Mouse (Mus musculus): ENCODE results near the gene Errfi1. TPM values are rescaled to one million over a fixed set of nuclear protein-coding genes. Genes with fewer than 3 reads are reported as not detected.
"Not testable (repeated sequence)": the region's sequence is repeated elsewhere in the genome, so short reads cannot be mapped to it uniquely, and the experiment has no call there.

The Errfi1 gene
- polyA plus RNA-seq, 1 experiment from 2014 or later: 11.3 TPM

GRCm38 (mm10) chr4:150868161-150868560 lies 14.4 kb downstream of the Errfi1 start:
- Histone ChIP-seq H3K4me1 (peaks cover 45% of the 10 kb centered on the region), H3K4me2 (no peak overlapping the region), H3K27ac (replicated peaks) (no peak overlapping the region), H3K36me3 (peaks cover 33% of the 10 kb centered on the region), H3K9me3 (no peaks in the 10 kb centered on the region), H3K27me3 (replicated peaks) (no peaks in the 10 kb centered on the region), H3K4me3 (no peak overlapping the region), H3K9ac (no peak overlapping the region)
- 80% methylated on average over 6 of the region's 6 CpGs for WGBS
- ATAC-seq (ENCODE audit: extremely low read depth, insufficient number of reproducible peaks, low FRiP score, low TSS enrichment): no peak

DNA sequence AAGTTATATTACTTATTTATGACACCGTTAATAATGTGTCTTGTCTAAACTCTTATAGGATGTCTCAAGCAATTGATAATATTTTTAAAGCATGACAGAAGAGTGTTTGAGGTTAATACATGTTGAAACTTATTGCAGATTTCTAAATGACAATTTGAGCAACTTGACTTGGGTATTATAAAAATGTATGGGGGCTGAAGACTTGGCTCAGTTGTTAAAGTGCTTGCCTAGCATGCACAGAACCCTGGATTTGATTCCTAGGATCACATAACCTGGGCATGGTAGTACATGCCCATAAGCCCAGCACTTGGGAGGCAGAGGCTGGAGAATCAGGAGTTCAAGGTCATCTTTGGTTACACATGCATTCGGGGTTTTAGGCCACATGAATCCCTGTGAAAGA lies 15.1 kb downstream of the Errfi1 start:
- no peaks in the 10 kb centered on the region for H3K9me3 ChIP-seq
- peaks cover 33% of the 10 kb centered on the region for H3K36me3 ChIP-seq
- H3K27ac ChIP-seq (replicated peaks): no peak overlapping the region
- 64% methylated on average over 2 of the region's 2 CpGs for WGBS
- H3K4me1 ChIP-seq: peaks cover 45% of the 10 kb centered on the region
- ATAC-seq (ENCODE audit: extremely low read depth, insufficient number of reproducible peaks, low FRiP score, low TSS enrichment): no peak
- no peaks in the 10 kb centered on the region for H3K27me3 ChIP-seq (replicated peaks)
- 0 out of 2 replicates have a peak overlapping the region, but pooled peaks have one; percentile 48 for H3K9ac ChIP-seq
- no peak overlapping the region for H3K4me2 ChIP-seq
- no peak overlapping the region for H3K4me3 ChIP-seq

GRCm38 (mm10) chr4:150869276-150870197 lies 15.8 kb downstream of the Errfi1 start:
- Histone ChIP-seq H3K27me3 (replicated peaks) (no peaks in the 10 kb centered on the region), H3K9me3 (no peaks in the 10 kb centered on the region), H3K27ac (replicated peaks) (0 out of 2 replicates have a peak overlapping the region, but pooled peaks have one; percentile 40), H3K36me3 (peaks cover 33% of the 10 kb centered on the region), H3K4me1 (peaks cover 45% of the 10 kb centered on the region), H3K4me2 (no peak overlapping the region), H3K4me3 (no peak overlapping the region), H3K9ac (peak overlapping the region; percentile 48; the same call in 1 of the 2 replicates)
- ATAC-seq (ENCODE audit: extremely low read depth, insufficient number of reproducible peaks, low FRiP score, low TSS enrichment): no peak
- 46% methylated on average over 17 of the region's 17 CpGs for WGBS

- H3K27me3 ChIP-seq (replicated peaks): no peaks in the 10 kb centered on the region
- no peak overlapping the region for H3K4me3 ChIP-seq
- 79% methylated on average over 13 of the region's 13 CpGs for WGBS
- no peak overlapping the region; the same call in 1 of the 2 replicates for H3K27ac ChIP-seq (replicated peaks)
- no peaks in the 10 kb centered on the region for H3K9me3 ChIP-seq
- no peak overlapping the region for H3K4me2 ChIP-seq
- ATAC-seq (ENCODE audit: extremely low read depth, insufficient number of reproducible peaks, low FRiP score, low TSS enrichment): no peak
- peaks cover 24% of the 10 kb centered on the region for H3K36me3 ChIP-seq
- H3K4me1 ChIP-seq: peaks cover 41% of the 10 kb centered on the region
- H3K9ac ChIP-seq: 0 out of 2 replicates have a peak overlapping the region, but pooled peaks have one; percentile 44
Measured at GRCm38 (mm10) chr4:150870963-150871391, 17.3 kb downstream of the Errfi1 start.

GRCm38 (mm10) chr4:150871392-150872138 lies 17.8 kb downstream of the Errfi1 start:
- Histone ChIP-seq H3K27ac (replicated peaks) (peak overlapping the region; percentile 73), H3K9ac (peak overlapping the region; percentile 44), H3K36me3 (peaks cover 18% of the 10 kb centered on the region), H3K4me2 (no peak overlapping the region; the same call in 1 of the 2 replicates), H3K4me1 (peaks cover 41% of the 10 kb centered on the region), H3K4me3 (no peak overlapping the region), H3K27me3 (replicated peaks) (no peaks in the 10 kb centered on the region), H3K9me3 (no peaks in the 10 kb centered on the region)
- WGBS: 28% methylated on average over 10 of the region's 10 CpGs
- no peak for ATAC-seq (ENCODE audit: extremely low read depth, insufficient number of reproducible peaks, low FRiP score, low TSS enrichment)

DNA sequence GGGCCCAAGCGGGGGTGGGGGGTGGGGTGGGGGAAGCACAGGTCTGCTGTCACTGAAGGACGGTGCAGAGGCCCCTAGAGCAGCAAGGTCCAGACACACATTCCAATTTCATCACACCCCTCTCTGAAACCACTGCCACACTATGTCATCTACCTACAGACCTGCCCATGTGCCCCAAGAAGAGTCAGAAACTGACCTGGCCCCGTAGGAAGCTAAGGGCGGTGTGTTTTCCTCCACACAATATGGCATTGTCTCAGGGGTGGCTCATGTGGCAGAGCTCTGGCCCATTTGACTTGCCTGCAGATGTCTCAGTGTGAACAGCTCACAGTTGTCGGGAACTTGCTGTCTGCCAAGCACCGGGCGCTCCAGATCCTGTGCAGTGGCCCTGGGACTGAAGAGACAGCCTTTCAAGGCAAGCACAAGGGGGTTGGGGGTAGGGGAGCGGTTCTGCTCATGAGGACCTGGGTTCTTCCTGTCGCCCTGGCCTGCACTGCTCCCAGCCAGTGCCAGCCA lies 18.5 kb downstream of the Errfi1 start:
- H3K9ac ChIP-seq: peak overlapping the region; percentile 44
- H3K4me3 ChIP-seq: no peak overlapping the region
- no peak overlapping the region; the same call in none of the 2 replicates for H3K4me2 ChIP-seq

GRCm38 (mm10) chr4:150872681-150873080 lies 19.0 kb downstream of the Errfi1 start:
- Histone ChIP-seq H3K4me1 (peaks cover 41% of the 10 kb centered on the region), H3K9ac (0 out of 2 replicates have a peak overlapping the region, but pooled peaks have one; percentile 44), H3K27ac (replicated peaks) (peak overlapping the region; percentile 73; the same call in 1 of the 2 replicates)

More for the DNA sequence above, 18.5 kb downstream of the Errfi1 start:
- no peaks in the 10 kb centered on the region for H3K27me3 ChIP-seq (replicated peaks)
- WGBS: 37% methylated on average over 9 of the region's 9 CpGs
- peaks cover 12% of the 10 kb centered on the region for H3K36me3 ChIP-seq
- peaks cover 41% of the 10 kb centered on the region for H3K4me1 ChIP-seq
- H3K27ac ChIP-seq (replicated peaks): peak overlapping the region; percentile 73
- no peak for ATAC-seq (ENCODE audit: extremely low read depth, insufficient number of reproducible peaks, low FRiP score, low TSS enrichment)
- H3K9me3 ChIP-seq: no peaks in the 10 kb centered on the region

DNA sequence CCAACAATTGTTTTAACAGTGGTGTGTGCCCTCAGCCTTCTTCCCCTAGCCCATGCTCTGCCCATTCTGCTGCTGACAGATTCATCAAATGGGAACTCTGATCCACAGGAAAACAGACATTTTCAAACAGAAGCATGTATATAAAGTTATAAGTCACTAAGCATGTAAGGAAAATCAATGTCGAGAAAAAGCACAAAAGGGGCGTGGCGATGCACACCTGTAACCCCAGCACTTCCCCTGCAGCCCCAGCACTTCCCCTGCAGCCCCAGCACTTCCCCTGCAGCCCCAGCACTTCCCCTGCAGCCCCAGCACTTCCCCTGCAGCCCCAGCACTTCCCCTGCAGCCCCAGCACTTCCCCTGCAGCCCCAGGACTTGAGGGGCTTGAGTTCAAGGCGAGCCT lies 20.7 kb downstream of the Errfi1 start:
- not testable (repeated sequence) for H3K4me2 ChIP-seq; H3K9ac ChIP-seq; ATAC-seq (ENCODE audit: extremely low read depth, insufficient number of reproducible peaks, low FRiP score, low TSS enrichment); H3K4me3 ChIP-seq; H3K36me3 ChIP-seq; H3K27me3 ChIP-seq (replicated peaks); H3K27ac ChIP-seq (replicated peaks)
- 74% methylated on average over 4 of the region's 4 CpGs for WGBS
- peaks cover 33% of the 10 kb centered on the region for H3K4me1 ChIP-seq
- peaks cover 14% of the 10 kb centered on the region for H3K9me3 ChIP-seq

More at GRCm38 (mm10) chr4:150872681-150873080, 19.0 kb downstream of the Errfi1 start:
- Histone ChIP-seq H3K36me3 (peaks cover 7% of the 10 kb centered on the region), H3K4me3 (no peak overlapping the region), H3K4me2 (no peak overlapping the region), H3K27me3 (replicated peaks) (no peaks in the 10 kb centered on the region), H3K9me3 (no peaks in the 10 kb centered on the region)
- 72% methylated on average over 8 of the region's 8 CpGs for WGBS
- no peak for ATAC-seq (ENCODE audit: extremely low read depth, insufficient number of reproducible peaks, low FRiP score, low TSS enrichment)

- no peaks in the 10 kb centered on the region for H3K27me3 ChIP-seq (replicated peaks)
- H3K4me2 ChIP-seq: no peak overlapping the region
- no peak overlapping the region for H3K9ac ChIP-seq
- WGBS: 72% methylated on average over 10 of the region's 10 CpGs
- no peak overlapping the region for H3K4me3 ChIP-seq
- peaks cover 24% of the 10 kb centered on the region for H3K9me3 ChIP-seq
- H3K36me3 ChIP-seq: no peaks in the 10 kb centered on the region
- peaks cover 23% of the 10 kb centered on the region for H3K4me1 ChIP-seq
- no peak for ATAC-seq (ENCODE audit: extremely low read depth, insufficient number of reproducible peaks, low FRiP score, low TSS enrichment)
- no peak overlapping the region for H3K27ac ChIP-seq (replicated peaks)
Measured at GRCm38 (mm10) chr4:150875393-150875792, 21.7 kb downstream of the Errfi1 start.

GRCm38 (mm10) chr4:150879631-150880030 lies 25.9 kb downstream of the Errfi1 start:
- no peak for ATAC-seq (ENCODE audit: extremely low read depth, insufficient number of reproducible peaks, low FRiP score, low TSS enrichment)
- 90% methylated on average over 22 of the region's 22 CpGs for WGBS
- no peak overlapping the region for H3K4me3 ChIP-seq

GRCm38 (mm10) chr4:150880364-150880763 lies 26.6 kb downstream of the Errfi1 start:
- H3K4me2 ChIP-seq: no peak overlapping the region
- H3K4me1 ChIP-seq: no peaks in the 10 kb centered on the region
- no peaks in the 10 kb centered on the region for H3K27me3 ChIP-seq (replicated peaks)
- H3K27ac ChIP-seq (replicated peaks): no peak overlapping the region
- ATAC-seq (ENCODE audit: extremely low read depth, insufficient number of reproducible peaks, low FRiP score, low TSS enrichment): no peak
- no peak overlapping the region for H3K4me3 ChIP-seq
- H3K9ac ChIP-seq: no peak overlapping the region
- peaks cover 28% of the 10 kb centered on the region for H3K9me3 ChIP-seq
- no peaks in the 10 kb centered on the region for H3K36me3 ChIP-seq
- WGBS: 80% methylated on average over 5 of the region's 5 CpGs

More at GRCm38 (mm10) chr4:150879631-150880030, 25.9 kb downstream of the Errfi1 start:
- H3K27ac ChIP-seq (replicated peaks): no peak overlapping the region
- peaks cover 28% of the 10 kb centered on the region for H3K9me3 ChIP-seq
- H3K4me2 ChIP-seq: no peak overlapping the region; the same call in 1 of the 2 replicates
- no peak overlapping the region for H3K9ac ChIP-seq
- H3K4me1 ChIP-seq: no peaks in the 10 kb centered on the region
- H3K27me3 ChIP-seq (replicated peaks): no peaks in the 10 kb centered on the region
- H3K36me3 ChIP-seq: no peaks in the 10 kb centered on the region
